In genomic region chr5:73683706-73684409, GRCm38 (mm10) we compare ENCODE assay signal across 17 mouse cellular contexts. TPM values are rescaled to one million over a fixed set of nuclear protein-coding genes. Genes with fewer than 3 reads are reported as not detected.
DNase-seq lines count a peak whose midpoint lies in the region; ATAC-seq and TF ChIP-seq lines count a peak whose summit lies in the region.
"Had no signal": no experiment of that assay in that cellular context is flagged by ENCODE, and none has a peak within 500 bp of the region (broad histone marks: within the 10 kb centered on the region; RNA-seq: fewer than 3 reads in every experiment).

No protein-coding gene starts in this region.

- no peak overlapping the region for H3K4me3 ChIP-seq in kidney, adult 2 months (ENCODE audit: insufficient read depth, low read depth, low read length)
- H3K4me3 ChIP-seq: heart, embryonic 15.5 days had no signal

- no peak overlapping the region for H3K27ac ChIP-seq in kidney, adult 2 months (ENCODE audit: insufficient read depth, low read depth, low read length)
- H3K27ac ChIP-seq: heart, embryonic 15.5 days had no signal

- no peaks in the 10 kb centered on the region for H3K27me3 ChIP-seq in kidney, adult 2 months (replicated peaks; ENCODE audit: control insufficient read depth, insufficient read depth, low read length)
- H3K27me3 ChIP-seq: heart, embryonic 15.5 days had no signal

- no peaks in the 10 kb centered on the region for H3K4me1 ChIP-seq in kidney, adult 2 months (ENCODE audit: control insufficient read depth, insufficient read depth, low read length)

- no peak for ATAC-seq in megakaryocyte, adult 5-6 weeks (ENCODE audit: poor library complexity, severe bottlenecking)
- ATAC-seq: activated CD4-positive, CD25-positive, alpha-beta regulatory T cell, adult 4 months; inflammation-experienced regulatory T-cells, adult 6 months had no signal

- TF ChIP-seq CTCF in kidney, adult 2 months (conservative IDR thresholded peaks at IDR 0.05; ENCODE audit: insufficient read depth, insufficient read length, low read depth, low read length) = peak; percentile 33; the same call in 1 of the 2 replicates

- peak; percentile 19 to 23 for DNase-seq in cerebellum, postnatal 10 days
- DNase-seq in cerebellum, adult 11-12 months = no peak
- DNase-seq in kidney, adult 2 months = peak; percentile 11
- no peak for DNase-seq in kidney, adult 11 months
- peak; percentile 59 for DNase-seq in 416B (ENCODE audit: low read depth)
- DNase-seq in adipocyte (ENCODE audit: low spot score) = peak; percentile 42
- no peak for DNase-seq in thymus, postnatal 14 days
- DNase-seq: lung, postnatal 14 days; spleen, adult 18-20 months; thymus, adult 18-20 months had no signal

- no peak for TF ChIP-seq POLR2A in kidney, adult 2 months (IDR thresholded peaks at IDR 0.05; ENCODE audit: low read depth, low read length)

- H3K36me3 ChIP-seq in kidney, adult 2 months (ENCODE audit: control insufficient read depth, insufficient read depth, low read length) = no peaks in the 10 kb centered on the region
- H3K36me3 ChIP-seq: heart, embryonic 15.5 days had no signal

- WGBS in kidney, adult 2 months = 43% methylated on average over 9 of the region's 9 CpGs

RNA-seq across cellular contexts. Expression of gene Spata18, which starts 32.7 kb away (rescaled TPM):
- polyA plus RNA-seq in kidney, adult 2 months (2012; rRNA removed) = 0.08 and 0.10 TPM in 2 replicates
- total RNA-seq in megakaryocyte, adult 5-6 weeks (2015) = not detected in 2 replicates
- total RNA-seq in megakaryocyte, adult 5-6 weeks (2017) = not detected in 2 replicates
- total RNA-seq: gastrocnemius, adult 8-10 months had no signal
- polyA plus RNA-seq: activated CD4-positive, CD25-positive, alpha-beta regulatory T cell, adult 4 months; inflammation-experienced regulatory T-cells, adult 6 months; large intestine, adult 2 months had no signal

RNA-seq across cellular contexts. Expression of gene Sgcb, which starts 36.3 kb away (rescaled TPM):
- polyA plus RNA-seq in kidney, adult 2 months (2012; rRNA removed) = 5.6 and 6.1 TPM in 2 replicates
- 9.5 TPM in 2 replicates for total RNA-seq in megakaryocyte, adult 5-6 weeks (2015)
- total RNA-seq in megakaryocyte, adult 5-6 weeks (2017) = 4.5 and 4.6 TPM in 2 replicates

RNA-seq across cellular contexts. Expression of gene Lrrc66, which starts 51.5 kb away (rescaled TPM):
- 8.0 and 9.5 TPM in 2 replicates for polyA plus RNA-seq in kidney, adult 2 months (2012; rRNA removed)
- not detected in 2 replicates for total RNA-seq in megakaryocyte, adult 5-6 weeks (2015)
- 0.11 TPM in 1 of 2 replicates, not detected in the other for total RNA-seq in megakaryocyte, adult 5-6 weeks (2017)
- total RNA-seq: gastrocnemius, adult 8-10 months had no signal
- polyA plus RNA-seq: limb, embryonic 11.5 days had no signal

Comparison
In these comparisons a context has a peak if more than half of its experiments do, and no peak if none do; other contexts are left out.
1. DNase-seq: peak in cerebellum, postnatal 10 days (2 of 2), kidney, adult 2 months (single experiment), 416B (single experiment) and adipocyte (single experiment); none in cerebellum, adult 11-12 months (single experiment), kidney, adult 11 months (single experiment) and thymus, postnatal 14 days (single experiment).